Mouse (Mus musculus) midbrain, embryonic 16.5 days (tissue): ENCODE data around the gene Sipa1l3. TPM values are rescaled to one million over a fixed set of nuclear protein-coding genes. Genes with fewer than 3 reads are reported as not detected.

Source experiments
- ATAC-seq: fragments of 200-750 bp; cut with Nextera tagmentation; 2 replicates; pipeline ENCODE4 v1.8.0; 2017; ENCODE audit warnings: moderate TSS enrichment
- H3K27ac ChIP-seq: fragments of 300-500 bp; sonication (generic); 2 replicates; pipeline ENCODE4 v1.5.1; 2014; ENCODE audit warnings: mild to moderate bottlenecking, low read length, mixed read lengths
- H3K27me3 ChIP-seq: fragments of 300-500 bp; sonication (generic); 2 replicates; pipeline ENCODE4 v1.6.1; 2014; ENCODE audit warnings: low read depth, low read length, mixed read lengths; ENCODE audit not compliant: control insufficient read depth, insufficient read depth
- H3K36me3 ChIP-seq: fragments of 300-500 bp; sonication (generic); 2 replicates; pipeline ENCODE4 v1.6.1; 2014; ENCODE audit warnings: mild to moderate bottlenecking, low read length, moderate library complexity, mixed read lengths; ENCODE audit not compliant: control insufficient read depth, insufficient read depth
- H3K4me1 ChIP-seq: fragments of 300-500 bp; sonication (generic); 2 replicates; pipeline ENCODE4 v1.6.1; 2014; ENCODE audit warnings: mild to moderate bottlenecking, low read length, mixed read lengths; ENCODE audit not compliant: control insufficient read depth, insufficient read depth
- H3K4me2 ChIP-seq: fragments of 300-500 bp; sonication (generic); 2 replicates; pipeline ENCODE4 v1.6.1; 2014; ENCODE audit warnings: mild to moderate bottlenecking, low read length, mixed read lengths
- H3K4me3 ChIP-seq: fragments of 300-500 bp; sonication (generic); 2 replicates; pipeline ENCODE4 v1.5.1; 2014; ENCODE audit warnings: low read depth, mild to moderate bottlenecking, low read length, moderate library complexity, mixed read lengths
- H3K9ac ChIP-seq: fragments of 300-500 bp; sonication (generic); 2 replicates; pipeline ENCODE4 v1.6.1; 2014; ENCODE audit warnings: low read depth, low read length, mixed read lengths
- H3K9me3 ChIP-seq: fragments of 300-500 bp; sonication (generic); replicated peaks from 2 replicates; pipeline ENCODE4 v1.6.1; 2014; ENCODE audit warnings: mild to moderate bottlenecking, low read length, mixed read lengths; ENCODE audit not compliant: control insufficient read depth, poor library complexity, severe bottlenecking
- WGBS: fragments of 180-500 bp; shearing (Covaris S2); extraction: QIAGEN DNeasy Blood & Tissue Kit; methylation state at CpG from one replicate; pipeline ENCODE4 v1.1.7; 2014; 5-methylcytosine and 5-hydroxymethylcytosine counted together
- polyA plus RNA-seq: library from polyadenylated mRNA; unstranded; fragments of >200 nt; fragmentation: Nextera tagmentation; extraction: Ambion mirVana; gene quantifications from 2 replicates; pipeline ENCODE4 v1.2.1, GENCODE M21; 2015

Sipa1l3 gene
- polyA plus RNA-seq, 1 experiment from 2014 or later = 17.3 TPM

DNA sequence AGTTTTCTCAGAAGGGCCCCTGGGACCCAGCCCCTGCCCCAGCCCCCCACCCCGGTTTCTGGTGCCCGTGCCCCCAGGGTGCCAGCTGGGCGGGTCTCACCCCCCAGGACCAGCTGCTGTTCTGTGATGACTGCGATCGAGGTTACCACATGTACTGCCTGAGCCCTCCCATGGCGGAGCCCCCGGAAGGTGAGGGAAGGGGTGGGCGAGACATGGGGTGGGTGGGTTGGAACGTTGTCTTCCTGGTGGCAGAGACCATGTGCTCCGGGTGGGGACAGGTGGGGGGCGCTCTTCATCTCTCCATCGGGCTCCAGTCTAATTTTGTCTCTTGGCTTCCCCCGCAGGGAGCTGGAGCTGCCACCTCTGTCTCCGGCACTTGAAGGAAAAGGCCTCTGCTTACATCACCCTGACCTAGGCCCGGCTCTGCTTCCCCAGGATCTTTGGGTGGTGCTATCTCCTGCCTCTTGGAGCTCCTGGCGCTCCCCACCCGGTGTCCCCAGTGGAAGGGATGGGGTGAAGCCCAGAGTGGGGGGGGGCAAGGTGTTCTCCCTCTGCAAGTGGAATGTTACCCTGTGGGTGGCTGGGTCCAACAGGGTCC is 202.2 kb downstream of the Sipa1l3 start:
- Histone ChIP-seq H3K36me3 (peaks cover 4% of the 10 kb centered on the region; the same call in 1 of the 2 replicates), H3K4me1 (peaks cover 82% of the 10 kb centered on the region), H3K4me3 (no peak overlapping the region), H3K9me3 (no peaks in the 10 kb centered on the region), H3K27ac (peak overlapping the region; percentile 96), H3K27me3 (no peaks in the 10 kb centered on the region), H3K4me2 (peak overlapping the region; percentile 37; the same call in 1 of the 2 replicates), H3K9ac (peak overlapping the region; percentile 61)
- ATAC-seq = no peak
- WGBS = 51% methylated on average over 17 of the region's 17 CpGs

DNA sequence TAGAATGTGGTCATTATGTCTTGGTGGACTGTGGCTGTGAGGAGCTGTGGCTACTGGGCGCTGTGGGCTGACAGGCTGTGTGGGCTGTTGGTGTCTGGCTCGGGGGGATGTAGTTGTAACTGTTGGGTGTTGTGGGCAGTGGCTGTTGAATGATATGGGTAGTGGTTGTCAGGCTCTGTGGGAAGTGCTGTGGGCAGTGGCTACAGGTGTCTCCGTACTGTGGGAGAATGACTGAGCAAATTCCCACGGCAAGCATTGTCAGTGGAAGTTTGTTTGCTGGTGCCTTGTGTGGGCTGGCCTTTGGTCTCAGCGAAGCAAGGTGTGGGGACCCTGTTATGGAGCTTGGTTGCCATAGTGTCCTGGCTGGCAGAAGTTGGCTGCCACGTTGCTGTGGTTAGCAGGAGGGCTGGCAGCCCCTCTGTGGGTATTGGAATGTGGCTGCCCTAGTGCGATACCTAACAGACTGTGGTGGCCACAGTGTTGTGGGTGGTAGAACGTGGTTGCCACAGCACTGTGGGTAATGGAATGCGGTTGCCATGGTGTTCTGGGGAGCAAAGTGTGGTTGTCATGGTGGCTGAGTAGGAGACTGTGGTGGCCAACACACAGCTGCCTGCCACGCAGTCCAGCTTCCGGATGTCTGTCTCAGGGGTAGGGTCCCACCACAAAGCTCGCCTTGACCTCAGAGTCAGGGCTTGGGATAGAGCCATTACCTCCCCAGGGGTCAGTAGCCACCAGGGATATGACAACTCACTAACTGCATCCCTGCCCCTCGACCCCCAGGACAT is 203.4 kb downstream of the Sipa1l3 start:
- Histone ChIP-seq H3K4me3 (0 out of 2 replicates have a peak overlapping the region, but pooled peaks have one; percentile 6), H3K27ac (peak overlapping the region; percentile 96), H3K4me1 (peaks cover 86% of the 10 kb centered on the region), H3K9ac (peak overlapping the region; percentile 32; the same call in 1 of the 2 replicates), H3K9me3 (no peaks in the 10 kb centered on the region), H3K27me3 (no peaks in the 10 kb centered on the region), H3K36me3 (peaks cover 9% of the 10 kb centered on the region; the same call in 1 of the 2 replicates), H3K4me2 (peak overlapping the region; percentile 49)
- peak; percentile 8; the same call in 1 of the 2 replicates for ATAC-seq
- WGBS = 37% methylated on average over 13 of the region's 13 CpGs

DNA sequence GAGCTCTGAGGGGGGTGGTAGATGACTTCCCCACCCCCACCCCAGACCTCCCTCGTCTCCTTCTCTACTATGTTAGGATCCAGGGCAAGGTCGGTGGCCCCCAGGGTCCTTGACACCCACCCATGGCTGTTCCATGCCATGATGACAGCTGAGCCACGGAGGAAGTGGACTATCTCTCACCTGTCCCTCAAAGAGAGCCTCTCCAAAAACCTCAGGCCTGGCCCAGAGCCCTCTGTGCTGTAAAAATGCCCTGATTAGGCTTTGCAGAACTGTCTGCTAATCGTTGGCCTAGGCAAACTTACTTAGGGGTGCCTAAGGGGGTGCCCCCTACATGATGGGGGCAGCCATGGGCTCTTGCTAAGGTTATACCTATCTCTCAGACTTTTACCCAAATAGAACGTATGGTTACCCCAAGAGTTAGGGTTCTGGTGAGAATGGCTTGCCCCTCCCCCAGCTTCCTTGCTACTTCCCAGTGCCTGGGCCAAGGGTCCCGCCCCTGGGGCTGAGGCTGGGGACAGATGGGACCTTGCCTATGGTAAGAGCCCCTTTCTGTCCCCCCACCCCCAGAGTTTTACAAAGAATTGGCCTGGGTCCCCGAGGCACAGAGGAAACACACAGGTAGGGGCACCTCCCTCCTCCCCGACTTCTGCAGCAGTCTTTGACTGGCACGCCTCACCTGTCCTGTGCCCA is 204.7 kb downstream of the Sipa1l3 start:
- H3K4me2 ChIP-seq = peak overlapping the region; percentile 49
- H3K36me3 ChIP-seq = peaks cover 9% of the 10 kb centered on the region; the same call in 1 of the 2 replicates
- H3K4me3 ChIP-seq = 0 out of 2 replicates have a peak overlapping the region, but pooled peaks have one; percentile 5
- no peak for ATAC-seq
- peaks cover 80% of the 10 kb centered on the region for H3K4me1 ChIP-seq
- H3K9ac ChIP-seq = peak overlapping the region; percentile 21
- peak overlapping the region; percentile 96 for H3K27ac ChIP-seq
- H3K9me3 ChIP-seq = no peaks in the 10 kb centered on the region
- 48% methylated on average over 9 of the region's 9 CpGs for WGBS
- H3K27me3 ChIP-seq = no peaks in the 10 kb centered on the region

DNA sequence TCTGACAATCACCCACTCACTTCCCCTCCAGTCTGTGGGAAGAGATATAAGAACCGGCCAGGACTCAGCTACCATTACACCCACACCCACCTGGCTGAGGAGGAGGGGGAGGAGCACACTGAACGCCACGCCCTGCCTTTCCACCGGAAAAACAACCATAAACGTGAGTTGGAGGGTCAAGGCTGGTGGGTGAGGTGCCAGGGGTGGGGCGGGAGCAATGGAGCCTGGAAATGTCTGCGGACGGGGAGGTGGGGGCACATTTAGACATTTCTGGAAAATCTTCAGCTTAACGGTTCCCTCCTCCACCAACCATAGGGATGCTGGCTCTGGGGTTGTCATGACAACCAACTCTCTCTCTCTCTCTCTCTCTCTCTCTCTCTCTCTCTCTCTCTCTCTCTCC is 205.4 kb downstream of the Sipa1l3 start:
- Histone ChIP-seq H3K4me1 (peaks cover 73% of the 10 kb centered on the region), H3K4me3 (peak overlapping the region; percentile 3; the same call in 1 of the 2 replicates), H3K9me3 (no peaks in the 10 kb centered on the region), H3K4me2 (peak overlapping the region; percentile 49), H3K36me3 (peaks cover 9% of the 10 kb centered on the region; the same call in 1 of the 2 replicates), H3K9ac (peak overlapping the region; percentile 61), H3K27ac (peak overlapping the region; percentile 71), H3K27me3 (no peaks in the 10 kb centered on the region)
- 15% methylated on average over 9 of the region's 9 CpGs for WGBS
- ATAC-seq = no peak

DNA sequence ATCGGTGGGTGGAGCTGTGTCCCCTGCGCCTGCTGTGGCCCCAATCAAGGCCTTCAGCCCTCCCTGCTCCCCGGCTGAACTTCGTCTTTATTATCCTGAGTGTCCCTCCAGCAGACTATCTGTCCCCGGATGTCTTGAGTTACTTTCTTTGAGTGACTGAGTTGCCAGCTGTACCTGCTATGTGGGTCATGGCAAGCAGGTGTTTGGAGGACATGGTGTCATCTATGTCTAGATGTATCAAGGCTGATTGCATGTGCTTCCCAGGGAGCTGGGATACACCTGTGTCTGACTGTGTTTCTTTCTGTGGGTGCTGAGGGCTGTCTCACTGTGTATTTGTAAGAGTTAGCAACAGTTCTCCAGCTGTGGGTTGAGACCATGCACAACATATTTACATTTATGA is 208.7 kb downstream of the Sipa1l3 start:
- Histone ChIP-seq H3K9me3 (no peaks in the 10 kb centered on the region), H3K27me3 (no peaks in the 10 kb centered on the region), H3K4me1 (peaks cover 66% of the 10 kb centered on the region), H3K27ac (no peak overlapping the region), H3K36me3 (peaks cover 9% of the 10 kb centered on the region; the same call in 1 of the 2 replicates), H3K4me3 (peak overlapping the region; percentile 79), H3K4me2 (peak overlapping the region; percentile 96), H3K9ac (peak overlapping the region; percentile 85)
- no peak for ATAC-seq
- WGBS = 4% methylated on average over 5 of the region's 5 CpGs

DNA sequence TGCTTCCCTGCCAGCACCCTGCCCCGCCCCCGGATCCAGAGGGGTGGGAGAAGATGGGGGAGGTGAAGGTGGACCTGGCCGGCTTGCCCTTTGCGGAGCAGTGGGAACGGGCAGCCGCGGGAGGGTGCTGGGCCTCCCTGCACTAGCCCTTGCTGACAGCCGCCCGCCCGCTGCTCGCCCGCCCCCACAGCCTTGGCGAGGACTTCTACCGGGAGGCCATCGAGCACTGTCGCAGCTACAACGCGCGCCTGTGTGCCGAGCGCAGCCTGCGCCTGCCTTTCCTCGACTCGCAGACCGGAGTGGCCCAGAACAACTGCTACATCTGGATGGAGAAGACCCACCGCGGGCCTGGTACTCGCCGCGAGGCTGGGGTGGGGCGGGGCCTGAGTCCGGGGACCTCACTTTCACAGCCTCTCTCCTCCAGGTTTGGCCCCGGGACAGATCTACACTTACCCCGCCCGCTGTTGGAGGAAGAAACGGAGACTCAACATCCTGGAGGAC is 209.2 kb downstream of the Sipa1l3 start:
- H3K4me1 ChIP-seq = peaks cover 61% of the 10 kb centered on the region
- peaks cover 9% of the 10 kb centered on the region; the same call in 1 of the 2 replicates for H3K36me3 ChIP-seq
- under 1% methylated on average over 36 of the region's 36 CpGs for WGBS

DNA sequence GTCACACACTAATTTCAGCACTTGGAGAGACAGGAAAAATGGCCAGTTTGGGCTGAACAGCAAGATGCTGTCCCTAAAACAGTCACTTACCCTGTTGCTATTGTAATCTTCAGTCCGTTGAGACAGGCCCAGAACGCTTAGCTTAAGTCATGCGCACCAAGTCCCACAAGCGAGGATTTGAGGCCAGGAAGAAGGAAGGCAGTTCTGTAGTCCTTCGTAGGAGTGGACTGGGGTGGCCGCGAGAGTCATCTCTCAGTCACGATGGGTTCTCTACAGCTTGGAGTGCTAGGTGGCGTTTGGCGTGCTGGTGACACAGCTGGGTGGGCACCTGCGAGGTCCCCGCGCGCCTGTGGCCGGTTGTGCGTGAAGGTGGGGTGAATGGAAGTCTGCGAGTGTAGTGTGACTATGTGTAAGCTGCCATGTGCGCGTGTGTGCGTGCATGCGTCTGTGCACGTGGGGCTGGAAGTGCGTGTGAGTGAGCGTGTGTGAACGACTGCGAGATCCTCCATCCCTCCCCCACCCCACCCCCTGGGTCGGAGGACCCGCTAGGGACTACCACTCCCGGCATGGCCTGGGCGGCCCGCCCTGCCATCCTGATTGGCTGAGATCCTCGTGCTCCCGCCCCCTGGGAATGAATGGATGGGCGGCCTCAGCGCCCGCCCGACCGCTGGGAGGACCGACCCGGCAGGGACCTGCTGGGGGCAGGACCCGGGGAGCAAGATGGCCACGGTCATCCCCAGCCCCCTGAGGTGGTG is 210.9 kb downstream of the Sipa1l3 start:
- H3K27me3 ChIP-seq = no peaks in the 10 kb centered on the region
- H3K9me3 ChIP-seq = no peaks in the 10 kb centered on the region
- peak overlapping the region; percentile 79 for H3K4me3 ChIP-seq
- peak overlapping the region; percentile 96 for H3K4me2 ChIP-seq
- H3K36me3 ChIP-seq = peaks cover 9% of the 10 kb centered on the region; the same call in 1 of the 2 replicates
- peaks cover 44% of the 10 kb centered on the region for H3K4me1 ChIP-seq
- peak overlapping the region; percentile 85 for H3K9ac ChIP-seq
- peak; percentile 63 for ATAC-seq
- H3K27ac ChIP-seq = peak overlapping the region; percentile 81
- WGBS = under 1% methylated on average over 42 of the region's 42 CpGs

More for the DNA sequence above, 209.2 kb downstream of the Sipa1l3 start:
- Histone ChIP-seq H3K27me3 (no peaks in the 10 kb centered on the region), H3K4me3 (peak overlapping the region; percentile 79), H3K9ac (peak overlapping the region; percentile 85), H3K9me3 (no peaks in the 10 kb centered on the region), H3K27ac (peak overlapping the region; percentile 81), H3K4me2 (peak overlapping the region; percentile 96)
- ATAC-seq = no peak

DNA sequence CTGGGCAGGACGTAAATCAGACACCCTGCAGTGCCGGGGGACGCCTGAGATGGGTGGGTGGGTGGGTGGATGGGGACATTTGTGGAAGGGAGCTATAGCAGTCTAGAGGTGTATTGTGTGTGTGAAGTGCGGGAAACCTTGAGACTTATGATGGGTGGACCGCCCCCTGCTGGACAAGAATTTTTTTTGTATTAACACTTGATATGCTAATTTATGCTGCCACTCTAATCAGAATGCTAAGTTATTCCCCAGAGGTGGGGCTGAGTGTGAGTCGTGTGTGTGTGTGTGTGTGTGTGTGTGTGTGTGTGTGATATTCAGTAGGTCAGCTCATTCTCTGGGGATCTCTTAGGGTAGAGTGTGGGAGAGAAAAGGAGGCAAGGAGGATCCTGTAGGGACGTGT is 211.8 kb downstream of the Sipa1l3 start:
- peak overlapping the region; percentile 85; the same call in 1 of the 2 replicates for H3K9ac ChIP-seq
- ATAC-seq = no peak
- H3K4me1 ChIP-seq = peaks cover 42% of the 10 kb centered on the region
- no peaks in the 10 kb centered on the region for H3K27me3 ChIP-seq
- peaks cover 8% of the 10 kb centered on the region; the same call in 1 of the 2 replicates for H3K36me3 ChIP-seq
- H3K4me2 ChIP-seq = peak overlapping the region; percentile 96
- peak overlapping the region; percentile 79 for H3K4me3 ChIP-seq
- WGBS = 8% methylated on average over 7 of the region's 7 CpGs
- H3K9me3 ChIP-seq = no peaks in the 10 kb centered on the region
- peak overlapping the region; percentile 91 for H3K27ac ChIP-seq
